Mouse (Mus musculus) heart, embryonic 11.5 days (tissue): ENCODE measurements around the gene Dok1. TPM values are rescaled to one million over a fixed set of nuclear protein-coding genes. Genes with fewer than 3 reads are reported as not detected.

Experiments used
- ATAC-seq: fragments of 200-750 bp; cut with Nextera tagmentation; replicated peaks from 2 replicates; pipeline ENCODE4 v1.8.0; 2017; ENCODE audit warnings: moderate library complexity; ENCODE audit not compliant: insufficient number of reproducible peaks, low FRiP score, low TSS enrichment
- H3K27ac ChIP-seq: fragments of 300-500 bp; sonication (generic); 2 replicates; pipeline ENCODE4 v1.5.1; 2014; ENCODE audit warnings: mild to moderate bottlenecking, low read depth, low read length
- H3K27me3 ChIP-seq: fragments of 300-500 bp; sonication (generic); 2 replicates; pipeline ENCODE4 v1.6.1; 2014; ENCODE audit warnings: mild to moderate bottlenecking, low read length, mixed read lengths; ENCODE audit not compliant: control insufficient read depth, insufficient read depth
- H3K36me3 ChIP-seq: fragments of 300-500 bp; sonication (generic); 2 replicates; pipeline ENCODE4 v1.6.1; 2014; ENCODE audit warnings: mild to moderate bottlenecking, low read length, moderate library complexity, mixed read lengths; ENCODE audit not compliant: control insufficient read depth, insufficient read depth
- H3K4me1 ChIP-seq: fragments of 300-500 bp; sonication (generic); 2 replicates; pipeline ENCODE4 v1.6.1; 2014; ENCODE audit warnings: low read length; ENCODE audit not compliant: control insufficient read depth, insufficient read depth
- H3K4me2 ChIP-seq: fragments of 300-500 bp; sonication (generic); 2 replicates; pipeline ENCODE4 v1.6.1; 2014; ENCODE audit warnings: mild to moderate bottlenecking, moderate library complexity
- H3K4me3 ChIP-seq: fragments of 300-500 bp; sonication (generic); 2 replicates; pipeline ENCODE4 v1.5.1; 2014; ENCODE audit warnings: low read depth, low read length
- H3K9ac ChIP-seq: fragments of 300-500 bp; sonication (generic); 2 replicates; pipeline ENCODE4 v1.6.1; 2014; ENCODE audit warnings: mild to moderate bottlenecking, low read depth, low read length, moderate library complexity
- H3K9me3 ChIP-seq: fragments of 300-500 bp; sonication (generic); replicated peaks from 2 replicates; pipeline ENCODE4 v1.6.1; 2016; ENCODE audit warnings: low read length; ENCODE audit not compliant: control insufficient read depth
- WGBS: fragments of 180-500 bp; shearing (Covaris S2); extraction: QIAGEN DNeasy Blood & Tissue Kit; methylation state at CpG from one replicate; pipeline ENCODE4 v1.1.7; 2014; ENCODE audit not compliant: insufficient replicate concordance; 5-methylcytosine and 5-hydroxymethylcytosine counted together
- microRNA-seq: library from miRNA; unstranded; fragments of <30 nt; microRNA quantifications from one replicate; pipeline ENCODE4, GENCODE M21; 2016; ENCODE audit warnings: borderline number of aligned reads
- polyA plus RNA-seq: library from polyadenylated mRNA; unstranded; fragments of >200 nt; fragmentation: Nextera tagmentation; extraction: Ambion mirVana; gene quantifications from 2 replicates; pipeline ENCODE4 v1.2.1, GENCODE M21; 2014

Dok1 gene
- polyA plus RNA-seq, 1 experiment from 2014 or later = 6.8 TPM

- H3K4me1 ChIP-seq = peaks cover 8% of the 10 kb centered on the region; the same call in 1 of the 2 replicates
- H3K36me3 ChIP-seq = no peaks in the 10 kb centered on the region
- no peak for ATAC-seq
- no peak overlapping the region for H3K9ac ChIP-seq
- no peak overlapping the region for H3K27ac ChIP-seq
- H3K4me2 ChIP-seq = no peak overlapping the region
- peaks cover 5% of the 10 kb centered on the region; the same call in 1 of the 2 replicates for H3K27me3 ChIP-seq
- WGBS = 77% methylated on average over 7 of the region's 7 CpGs
- no peak overlapping the region for H3K4me3 ChIP-seq
- H3K9me3 ChIP-seq = no peaks in the 10 kb centered on the region
Measured at GRCm38 (mm10) chr6:82994372-82994771, 38.9 kb downstream of the Dok1 start.

- H3K4me2 ChIP-seq = no peak overlapping the region
- no peak overlapping the region for H3K9ac ChIP-seq
- H3K36me3 ChIP-seq = no peaks in the 10 kb centered on the region
- no peak overlapping the region for H3K4me3 ChIP-seq
- H3K27me3 ChIP-seq = peaks cover 5% of the 10 kb centered on the region; the same call in 1 of the 2 replicates
- WGBS = 36% methylated on average over 1 of the region's 1 CpGs
- no peaks in the 10 kb centered on the region for H3K9me3 ChIP-seq
- H3K4me1 ChIP-seq = peaks cover 8% of the 10 kb centered on the region; the same call in 1 of the 2 replicates
- H3K27ac ChIP-seq = no peak overlapping the region
- ATAC-seq = no peak
Measured at GRCm38 (mm10) chr6:82993696-82994095, 39.6 kb downstream of the Dok1 start.

- peaks cover 8% of the 10 kb centered on the region for H3K27me3 ChIP-seq
- WGBS = 34% methylated on average over 9 of the region's 9 CpGs
- no peaks in the 10 kb centered on the region for H3K4me1 ChIP-seq
- ATAC-seq = no peak
- H3K9ac ChIP-seq = no peak overlapping the region
- H3K27ac ChIP-seq = no peak overlapping the region
- no peak overlapping the region for H3K4me3 ChIP-seq
- H3K4me2 ChIP-seq = no peak overlapping the region
- H3K36me3 ChIP-seq = no peaks in the 10 kb centered on the region
- H3K9me3 ChIP-seq = no peaks in the 10 kb centered on the region
Measured at GRCm38 (mm10) chr6:82987411-82987971, 45.8 kb downstream of the Dok1 start.

Small RNA genes within 50 kb of the gene (microRNA-seq; reads per million reads assigned to microRNA genes)
- gene Mir7040 = 0.20 reads per million

Other genes with a start within 250 kb of the Dok1 start
- gene Sema4f, start 93.7 kb downstream of the Dok1 start, polyA plus RNA-seq = 0.04 and 0.15 TPM in 2 replicates
- 0.70 and 1.1 TPM in 2 replicates for gene M1ap, start 86.6 kb downstream of the Dok1 start, polyA plus RNA-seq
- 4.5 and 5.7 TPM in 2 replicates for gene Loxl3, start 702 bp upstream of the Dok1 start, polyA plus RNA-seq
- gene Aup1, start 21.1 kb upstream of the Dok1 start, polyA plus RNA-seq = 99.8 and 109 TPM in 2 replicates
- 41.8 and 43.3 TPM in 2 replicates for gene Htra2, start 21.8 kb upstream of the Dok1 start, polyA plus RNA-seq
- gene Dqx1, start 24.4 kb upstream of the Dok1 start, polyA plus RNA-seq = 0.24 and 0.30 TPM in 2 replicates
- gene Tlx2, start 36.8 kb upstream of the Dok1 start, polyA plus RNA-seq = 0.23 TPM in 1 of 2 replicates, not detected in the other
- 15.1 and 17.0 TPM in 2 replicates for gene Pcgf1, start 44.4 kb upstream of the Dok1 start, polyA plus RNA-seq
- gene Lbx2, start 52.9 kb upstream of the Dok1 start, polyA plus RNA-seq = 0.46 and 0.52 TPM in 2 replicates
- 0.97 and 2.1 TPM in 2 replicates for gene Ccdc142, start 68.1 kb upstream of the Dok1 start, polyA plus RNA-seq
- gene Gm42688, start 68.1 kb upstream of the Dok1 start, polyA plus RNA-seq = 1.1 and 1.2 TPM in 2 replicates
- 138 and 144 TPM in 2 replicates for gene Mrpl53, start 75.6 kb upstream of the Dok1 start, polyA plus RNA-seq
- 19.1 and 19.8 TPM in 2 replicates for gene Mogs, start 82.0 kb upstream of the Dok1 start, polyA plus RNA-seq
- gene Wbp1, start 88.1 kb upstream of the Dok1 start, polyA plus RNA-seq = 76.0 and 87.2 TPM in 2 replicates
- 11.1 and 12.2 TPM in 2 replicates for gene Ino80b, start 92.0 kb upstream of the Dok1 start, polyA plus RNA-seq
- gene Rtkn, start 102.0 kb upstream of the Dok1 start, polyA plus RNA-seq = 10.8 and 12.4 TPM in 2 replicates
- gene Wdr54, start 122.9 kb upstream of the Dok1 start, polyA plus RNA-seq = 4.5 and 6.9 TPM in 2 replicates
- gene 1700003E16Rik, start 122.9 kb upstream of the Dok1 start, polyA plus RNA-seq = 0.14 and 0.27 TPM in 2 replicates
- gene Dctn1, start 132.4 kb upstream of the Dok1 start, polyA plus RNA-seq = 49.7 and 61.1 TPM in 2 replicates
- gene Slc4a5, start 186.4 kb upstream of the Dok1 start, polyA plus RNA-seq = 0.21 and 0.38 TPM in 2 replicates